Mouse (Mus musculus) sigmoid colon, adult 10 weeks (tissue): ENCODE measurements around the gene Fam117b. TPM values are rescaled to one million over a fixed set of nuclear protein-coding genes. Genes with fewer than 3 reads are reported as not detected.

ENCODE experiments used
- polyA plus RNA-seq: library from polyadenylated mRNA; stranded (reverse); fragments of 350-450 nt; fragmentation: Illumina TruSeq; extraction: RNeasy Lipid Tissue Mini Kit (QIAGEN cat#74804); gene quantifications from one replicate; pipeline ENCODE4 v1.2.3, GENCODE M21; 2014; ENCODE audit warnings: low read depth, low replicate concordance

Fam117b gene
- polyA plus RNA-seq = 59.8 TPM

DNA sequence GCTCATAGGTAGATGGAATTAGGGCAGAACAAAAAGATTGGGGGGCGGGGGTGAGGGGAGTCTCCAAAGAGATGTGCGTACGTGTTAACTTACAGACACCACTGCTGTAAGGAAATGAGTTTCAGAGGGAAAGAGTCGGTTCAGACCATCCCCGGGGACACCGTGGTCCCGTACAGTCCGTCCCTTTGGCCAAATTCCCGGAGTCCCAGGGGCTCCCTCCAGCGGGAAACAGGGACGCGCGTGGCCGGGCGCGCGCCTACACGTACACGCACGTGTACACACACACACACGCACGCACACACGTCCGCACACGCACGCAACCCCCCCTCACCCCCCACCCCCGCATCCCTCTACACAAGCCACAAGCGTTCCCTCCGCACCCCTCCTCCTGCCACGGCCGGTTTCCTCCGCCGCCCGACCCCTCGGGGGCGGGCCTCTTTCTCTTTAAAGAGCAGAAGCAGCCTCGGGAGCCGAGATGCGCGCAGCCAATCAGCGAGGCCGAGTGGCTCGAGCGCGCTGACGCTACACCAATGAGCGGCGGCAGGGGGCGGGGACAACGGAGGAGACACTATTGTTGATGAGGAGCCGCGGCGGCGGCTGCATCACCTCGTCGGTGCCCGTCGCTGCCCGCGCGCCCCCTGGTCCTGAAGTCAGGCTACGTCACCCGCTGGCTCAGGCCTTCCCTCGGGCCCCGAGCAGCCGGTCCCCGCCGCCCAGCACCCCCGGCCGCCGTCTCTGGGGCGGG is at the start of gene Fam117b:
Gene Fam117b (plus strand): TSS at position 594 of the 745 bp plus-strand sequence.

Other genes starting within 250 kb of the Fam117b start
- 663 TPM for gene Sumo1, start 242.2 kb upstream of the Fam117b start, polyA plus RNA-seq
- 401 TPM for gene Nop58, start 228.0 kb upstream of the Fam117b start, polyA plus RNA-seq
- 64.0 TPM for gene Bmpr2, start 149.6 kb upstream of the Fam117b start, polyA plus RNA-seq
- 1.2 TPM for gene Ica1l, start 130.2 kb downstream of the Fam117b start, polyA plus RNA-seq
- gene Carf, start 185.2 kb downstream of the Fam117b start, polyA plus RNA-seq = 17.5 TPM
- gene Wdr12, start 185.6 kb downstream of the Fam117b start, polyA plus RNA-seq = 13.8 TPM